Mouse (Mus musculus) testis, adult 2 months (tissue): ENCODE measurements around the gene Kcnmb3.

ENCODE experiments used
- CTCF ChIP-seq: fragments of 200-500 bp; IDR thresholded peaks from 2 replicates; pipeline ENCODE4 v1.5.1; 2012; ENCODE audit warnings: low read depth, mild to moderate bottlenecking, inconsistent platforms, low read length, moderate library complexity; ENCODE audit not compliant: control insufficient read depth, insufficient read depth, insufficient replicate concordance
- POLR2A ChIP-seq: fragments of 200-500 bp; IDR thresholded peaks from 2 replicates; pipeline ENCODE4 v1.6.1; 2012; ENCODE audit warnings: low read depth, mild to moderate bottlenecking, inconsistent platforms, low read length, moderate library complexity; ENCODE audit not compliant: control insufficient read depth

DNA sequence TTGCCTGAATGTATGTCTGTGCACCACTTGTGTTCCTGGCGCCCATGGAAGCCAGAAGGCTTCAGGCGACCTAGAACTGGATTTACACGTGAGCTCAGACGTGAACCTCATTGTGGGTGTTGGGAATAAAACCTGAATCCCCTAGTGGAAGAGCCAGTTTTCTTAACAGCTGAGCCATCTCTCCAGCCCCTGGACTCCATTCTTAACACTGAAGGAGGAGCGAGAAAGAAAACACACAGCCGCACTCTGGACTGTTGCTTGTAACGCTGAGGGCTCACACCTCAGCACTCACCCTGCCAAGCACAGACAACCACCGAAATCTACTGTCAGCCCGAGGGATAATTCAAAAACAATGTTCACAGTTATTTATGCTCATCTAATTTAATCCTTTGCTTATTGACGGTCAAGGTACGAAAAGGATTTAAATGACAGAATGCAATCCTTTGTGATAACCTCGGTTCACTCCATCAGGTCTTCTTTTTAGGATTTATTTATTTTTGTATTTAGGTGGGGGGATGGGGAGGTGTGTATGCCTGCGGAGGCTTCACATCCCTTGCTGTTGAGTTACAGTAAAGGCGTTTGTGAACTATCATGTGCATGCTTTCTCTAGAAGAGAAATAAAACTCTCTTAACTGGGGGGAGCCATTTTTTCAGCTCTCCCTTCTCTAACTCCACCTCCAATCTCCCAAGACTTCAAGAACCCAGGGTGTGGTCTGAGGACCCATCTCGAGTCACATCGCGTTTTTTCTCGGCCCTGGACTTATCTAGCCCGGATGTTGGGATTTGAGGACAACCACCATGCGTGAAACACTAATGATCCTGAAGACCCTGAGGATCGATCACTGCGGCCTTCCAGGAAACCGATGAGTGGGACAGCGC is 17.7 kb upstream of the Kcnmb3 start, which contains the start of gene Zfp639:
- TF ChIP-seq POLR2A (no peak), CTCF (no peak)
